ENCODE assay signal across 9 mouse cellular contexts in the genomic region with DNA sequence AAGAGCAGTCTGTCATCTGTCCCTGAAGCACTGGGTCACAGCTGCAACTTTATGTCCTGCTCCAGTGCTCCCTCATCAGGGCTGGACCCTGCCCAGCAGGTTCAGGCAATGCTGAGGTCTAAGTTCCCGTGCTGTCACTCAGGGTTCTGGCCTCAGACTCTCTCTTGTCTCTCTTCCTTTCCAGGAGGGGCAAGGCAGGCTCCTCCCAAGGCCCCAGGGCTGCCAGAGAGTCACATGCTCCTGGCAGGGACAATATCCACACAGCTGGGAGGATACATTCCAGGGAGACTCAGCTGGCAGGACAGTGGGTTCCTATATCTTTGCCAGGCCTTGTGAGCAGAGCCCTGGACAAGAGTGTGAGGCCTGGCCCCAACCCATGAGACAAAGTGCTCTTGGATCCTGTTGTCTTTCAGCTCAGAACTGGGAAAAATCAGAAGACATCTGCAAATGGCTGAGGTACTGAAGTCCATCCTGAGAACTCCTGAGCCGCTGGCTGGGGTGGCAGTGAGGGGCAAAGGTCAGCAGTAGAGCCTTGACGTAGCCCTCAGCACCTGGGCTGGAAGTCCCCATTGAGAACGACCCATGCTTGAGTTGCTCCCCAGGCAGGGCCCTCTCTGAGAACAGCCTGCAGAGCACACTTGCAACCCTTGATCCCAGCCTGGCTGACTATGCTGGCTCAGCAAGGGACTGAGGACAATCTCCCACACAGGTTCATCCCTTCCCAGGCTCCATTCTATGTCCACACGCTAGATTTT. TPM values are rescaled to one million over a fixed set of nuclear protein-coding genes. Genes with fewer than 3 reads are reported as not detected.
DNase-seq lines count a peak whose midpoint lies in the region; ATAC-seq and TF ChIP-seq lines count a peak whose summit lies in the region.
"Had no signal": no experiment of that assay in that cellular context is flagged by ENCODE, and none has a peak within 500 bp of the region (broad histone marks: within the 10 kb centered on the region; RNA-seq: fewer than 3 reads in every experiment).

No protein-coding gene starts in this region.

- no peak overlapping the region for H3K9ac ChIP-seq in midbrain, postnatal 0 days (replicated peaks; ENCODE audit: low read length, poor library complexity, severe bottlenecking)
- no peak overlapping the region for H3K9ac ChIP-seq in midbrain, embryonic 16.5 days (ENCODE audit: low read depth, low read length)
- 0 out of 2 replicates have a peak overlapping the region, but pooled peaks have one; percentile 14 for H3K9ac ChIP-seq in intestine, embryonic 16.5 days (ENCODE audit: low read depth, low read length)
- H3K9ac ChIP-seq: heart, embryonic 13.5 days had no signal

- H3K9me3 ChIP-seq in midbrain, postnatal 0 days (ENCODE audit: low read length), result no peaks in the 10 kb centered on the region
- H3K9me3 ChIP-seq in midbrain, embryonic 16.5 days (replicated peaks; ENCODE audit: control insufficient read depth, low read length, poor library complexity, severe bottlenecking), result no peaks in the 10 kb centered on the region
- H3K9me3 ChIP-seq in intestine, embryonic 16.5 days (ENCODE audit: control insufficient read depth, low read length), result no peaks in the 10 kb centered on the region
- H3K9me3 ChIP-seq: heart, embryonic 13.5 days had no signal

- peak; percentile 42; the same call in 1 of the 2 replicates for ATAC-seq in midbrain, postnatal 0 days (ENCODE audit: low FRiP score)
- ATAC-seq in midbrain, embryonic 16.5 days, result no peak
- peak; percentile 95 for ATAC-seq in intestine, embryonic 16.5 days
- no peak for ATAC-seq in monocyte, adult 5-6 weeks (replicated peaks; ENCODE audit: insufficient number of reproducible peaks, low FRiP score, low TSS enrichment, poor library complexity, severe bottlenecking)

- 69% methylated on average over 5 of the region's 5 CpGs for WGBS in midbrain, postnatal 0 days
- WGBS in midbrain, embryonic 16.5 days, result 53% methylated on average over 5 of the region's 5 CpGs
- 44% methylated on average over 5 of the region's 5 CpGs for WGBS in intestine, embryonic 16.5 days

- no peak overlapping the region for H3K4me2 ChIP-seq in midbrain, postnatal 0 days (ENCODE audit: low read depth, low read length, poor library complexity, severe bottlenecking)
- H3K4me2 ChIP-seq in midbrain, embryonic 16.5 days (ENCODE audit: low read length), result no peak overlapping the region
- no peak overlapping the region for H3K4me2 ChIP-seq in intestine, embryonic 16.5 days (ENCODE audit: low read depth, low read length)
- H3K4me2 ChIP-seq: heart, embryonic 13.5 days had no signal

- no peaks in the 10 kb centered on the region for H3K27me3 ChIP-seq in midbrain, postnatal 0 days (ENCODE audit: insufficient read depth, low read length)
- H3K27me3 ChIP-seq in midbrain, embryonic 16.5 days (ENCODE audit: control insufficient read depth, insufficient read depth, low read depth, low read length), result no peaks in the 10 kb centered on the region
- no peaks in the 10 kb centered on the region for H3K27me3 ChIP-seq in intestine, embryonic 16.5 days (replicated peaks; ENCODE audit: control insufficient read depth, insufficient read depth, low read length)
- H3K27me3 ChIP-seq: heart, embryonic 13.5 days had no signal

- H3K36me3 ChIP-seq in midbrain, postnatal 0 days (ENCODE audit: insufficient read depth, low read length), result no peaks in the 10 kb centered on the region
- H3K36me3 ChIP-seq in midbrain, embryonic 16.5 days (ENCODE audit: control insufficient read depth, insufficient read depth, low read length), result no peaks in the 10 kb centered on the region
- H3K36me3 ChIP-seq in intestine, embryonic 16.5 days (ENCODE audit: control insufficient read depth, insufficient read depth, low read length), result no peaks in the 10 kb centered on the region

- no peak for TF ChIP-seq CTCF in midbrain, postnatal 0 days (IDR thresholded peaks at IDR 0.05)

- no peak overlapping the region for H3K4me3 ChIP-seq in midbrain, postnatal 0 days (ENCODE audit: low read depth, low read length)
- H3K4me3 ChIP-seq in midbrain, embryonic 16.5 days (ENCODE audit: low read depth, low read length), result no peak overlapping the region
- no peak overlapping the region for H3K4me3 ChIP-seq in intestine, embryonic 16.5 days (ENCODE audit: low read length)
- H3K4me3 ChIP-seq: heart, embryonic 13.5 days had no signal

- no peaks in the 10 kb centered on the region for H3K4me1 ChIP-seq in midbrain, postnatal 0 days (ENCODE audit: insufficient read depth, low read length)
- H3K4me1 ChIP-seq in midbrain, embryonic 16.5 days (ENCODE audit: control insufficient read depth, insufficient read depth, low read length), result no peaks in the 10 kb centered on the region
- H3K4me1 ChIP-seq in intestine, embryonic 16.5 days (ENCODE audit: control insufficient read depth, insufficient read depth, low read length), result no peaks in the 10 kb centered on the region

- no peak overlapping the region for H3K27ac ChIP-seq in midbrain, postnatal 0 days (ENCODE audit: low read depth, low read length)
- H3K27ac ChIP-seq in midbrain, embryonic 16.5 days (ENCODE audit: low read length), result no peak overlapping the region
- H3K27ac ChIP-seq in intestine, embryonic 16.5 days (ENCODE audit: low read length), result peak overlapping the region; percentile 78
- H3K27ac ChIP-seq: heart, embryonic 13.5 days had no signal

- peak; percentile 68 for DNase-seq in midbrain, postnatal 0 days (ENCODE audit: low spot score)
- DNase-seq in frontal cortex, postnatal 10 days (ENCODE audit: low spot score in 2 of 2), result peak; percentile 35 to 68
- DNase-seq in left cerebral cortex, adult 8-10 months (ENCODE audit: low spot score in 2 of 2), result peak; percentile 24 to 72
- peak; percentile 36 to 49 for DNase-seq in right cerebral cortex, adult 2 months (ENCODE audit: low spot score in 2 of 2)
- DNase-seq in thymus, postnatal 25 days, result no peak

RNA-seq across cellular contexts. Expression of a gene that starts 10.2 kb away (rescaled TPM):
- total RNA-seq in midbrain, postnatal 0 days (2014; rRNA removed), result 0.38 and 0.77 TPM in 2 replicates
- 0.46 and 0.58 TPM in 2 replicates for polyA plus RNA-seq in midbrain, postnatal 0 days (2015; fragmentation: Nextera tagmentation; extraction: Ambion mirVana)
- 0.26 and 0.49 TPM in 2 replicates for polyA plus RNA-seq in midbrain, embryonic 16.5 days (2015; fragmentation: Nextera tagmentation; extraction: Ambion mirVana)
- polyA plus RNA-seq in intestine, embryonic 16.5 days (2015; fragmentation: Nextera tagmentation; extraction: Ambion mirVana), result 4.5 and 4.8 TPM in 2 replicates
- 1 to 10 TPM; 1.7 to 3.3 (median 2.6) TPM for total RNA-seq in left cerebral cortex, adult 8-10 months (2022)
- total RNA-seq in monocyte, adult 5-6 weeks (2017), result 1.4 to 5.3 TPM (median 1.6 TPM) in 3 replicates

RNA-seq across cellular contexts. Expression of a gene that starts 34.6 kb away (rescaled TPM):
- 44.0 and 44.2 TPM in 2 replicates for total RNA-seq in midbrain, postnatal 0 days (2014; rRNA removed)
- polyA plus RNA-seq in midbrain, postnatal 0 days (2015; fragmentation: Nextera tagmentation; extraction: Ambion mirVana), result 30.3 and 35.2 TPM in 2 replicates
- polyA plus RNA-seq in midbrain, embryonic 16.5 days (2015; fragmentation: Nextera tagmentation; extraction: Ambion mirVana), result 33.4 and 36.2 TPM in 2 replicates
- 16.6 TPM in 2 replicates for polyA plus RNA-seq in intestine, embryonic 16.5 days (2015; fragmentation: Nextera tagmentation; extraction: Ambion mirVana)
- 10 to 100 TPM; 23.0 to 27.9 (median 25.2) TPM for total RNA-seq in left cerebral cortex, adult 8-10 months (2022)
- total RNA-seq in monocyte, adult 5-6 weeks (2017), result 14.8 to 15.5 TPM (median 15.0 TPM) in 3 replicates

RNA-seq across cellular contexts. Expression of a gene that starts 53.6 kb away (rescaled TPM):
- total RNA-seq in midbrain, postnatal 0 days (2014; rRNA removed), result 60.2 and 71.6 TPM in 2 replicates
- polyA plus RNA-seq in midbrain, postnatal 0 days (2015; fragmentation: Nextera tagmentation; extraction: Ambion mirVana), result 72.0 and 73.1 TPM in 2 replicates
- 76.0 and 78.2 TPM in 2 replicates for polyA plus RNA-seq in midbrain, embryonic 16.5 days (2015; fragmentation: Nextera tagmentation; extraction: Ambion mirVana)
- 38.4 and 43.7 TPM in 2 replicates for polyA plus RNA-seq in intestine, embryonic 16.5 days (2015; fragmentation: Nextera tagmentation; extraction: Ambion mirVana)
- 10 to 100 TPM; 22.6 to 25.6 (median 23.6) TPM for total RNA-seq in left cerebral cortex, adult 8-10 months (2022)
- total RNA-seq in monocyte, adult 5-6 weeks (2017), result 43.5 to 50.6 TPM (median 49.7 TPM) in 3 replicates

Comparison
In these comparisons a context has a peak if more than half of its experiments do, and no peak if none do; other contexts are left out.
1. ATAC-seq: peak in midbrain, postnatal 0 days (single experiment) and intestine, embryonic 16.5 days (single experiment); none in midbrain, embryonic 16.5 days (single experiment) and monocyte, adult 5-6 weeks (single experiment).